Mouse (Mus musculus) kidney, embryonic 15.5 days (tissue): ENCODE data around the gene Fam171a1. TPM values are rescaled to one million over a fixed set of nuclear protein-coding genes. Genes with fewer than 3 reads are reported as not detected.
"Not testable (repeated sequence)": the region's sequence is repeated elsewhere in the genome, so short reads cannot be mapped to it uniquely, and the experiment has no call there.

Experiments used
- ATAC-seq: fragments of 200-750 bp; cut with Nextera tagmentation; replicated peaks from 2 replicates; pipeline ENCODE4 v1.8.0; 2017; ENCODE audit warnings: moderate TSS enrichment; ENCODE audit not compliant: low FRiP score
- H3K27ac ChIP-seq: fragments of 300-500 bp; sonication (generic); 2 replicates; pipeline ENCODE4 v1.5.1; 2015; ENCODE audit warnings: mild to moderate bottlenecking, inconsistent platforms
- H3K27me3 ChIP-seq: fragments of 300-500 bp; sonication (generic); 2 replicates; pipeline ENCODE4 v1.6.1; 2015; ENCODE audit warnings: inconsistent platforms
- H3K36me3 ChIP-seq: fragments of 300-500 bp; sonication (generic); 2 replicates; pipeline ENCODE4 v1.6.1; 2015; ENCODE audit warnings: inconsistent platforms
- H3K4me1 ChIP-seq: fragments of 300-500 bp; sonication (generic); 2 replicates; pipeline ENCODE4 v1.6.1; 2015; ENCODE audit warnings: inconsistent platforms
- H3K4me2 ChIP-seq: fragments of 300-500 bp; sonication (generic); 2 replicates; pipeline ENCODE4 v1.6.1; 2015; ENCODE audit warnings: moderate library complexity, mild to moderate bottlenecking, inconsistent platforms
- H3K4me3 ChIP-seq: fragments of 300-500 bp; sonication (generic); replicated peaks from 2 replicates; pipeline ENCODE4 v1.5.1; 2015; ENCODE audit warnings: mild to moderate bottlenecking, inconsistent platforms
- H3K9ac ChIP-seq: fragments of 300-500 bp; sonication (generic); 2 replicates; pipeline ENCODE4 v1.6.1; 2015; ENCODE audit warnings: mild to moderate bottlenecking, inconsistent platforms
- H3K9me3 ChIP-seq: fragments of 300-500 bp; sonication (generic); replicated peaks from 2 replicates; pipeline ENCODE4 v1.6.1; 2016; ENCODE audit warnings: inconsistent platforms
- WGBS: fragments of 180-500 bp; shearing (Covaris S2); methylation state at CpG from one replicate; pipeline ENCODE4 v1.1.7; 2015; ENCODE audit warnings: mixed read lengths; 5-methylcytosine and 5-hydroxymethylcytosine counted together
- polyA plus RNA-seq: library from polyadenylated mRNA; unstranded; fragments of >200 nt; fragmentation: Nextera tagmentation; extraction: Ambion mirVana; gene quantifications from 2 replicates; pipeline ENCODE4 v1.2.1, GENCODE M21; 2015

Fam171a1 gene
- polyA plus RNA-seq, 1 experiment from 2014 or later = 57.1 TPM

- H3K4me3 ChIP-seq, H3K27ac ChIP-seq, ATAC-seq, H3K27me3 ChIP-seq, H3K4me2 ChIP-seq, H3K4me1 ChIP-seq, H3K9me3 ChIP-seq, H3K9ac ChIP-seq: not testable (repeated sequence)
- 96% methylated on average over 3 of the region's 3 CpGs for WGBS
- H3K36me3 ChIP-seq = peaks cover 44% of the 10 kb centered on the region; the same call in 1 of the 2 replicates
Measured at GRCm38 (mm10) chr2:3217577-3217976, 103.6 kb downstream of the Fam171a1 start.

- H3K9ac ChIP-seq = no peak overlapping the region
- H3K27ac ChIP-seq = no peak overlapping the region
- H3K9me3 ChIP-seq = no peaks in the 10 kb centered on the region
- H3K4me3 ChIP-seq = no peak overlapping the region
- H3K4me2 ChIP-seq = no peak overlapping the region
- no peak for ATAC-seq
- 57% methylated on average over 6 of the region's 6 CpGs for WGBS
- H3K36me3 ChIP-seq = peaks cover 44% of the 10 kb centered on the region; the same call in 1 of the 2 replicates
- no peaks in the 10 kb centered on the region for H3K27me3 ChIP-seq
- H3K4me1 ChIP-seq = 0 out of 2 replicates have a peak, but pooled peaks cover 7% of the 10 kb centered on the region
Measured at GRCm38 (mm10) chr2:3218225-3218624, 104.2 kb downstream of the Fam171a1 start.

GRCm38 (mm10) chr2:3228475-3228874 lies 114.5 kb downstream of the Fam171a1 start:
- no peak overlapping the region for H3K27ac ChIP-seq
- no peak overlapping the region for H3K4me3 ChIP-seq
- no peak overlapping the region for H3K9ac ChIP-seq
- H3K36me3 ChIP-seq = peaks cover 38% of the 10 kb centered on the region
- no peak overlapping the region for H3K4me2 ChIP-seq
- no peaks in the 10 kb centered on the region for H3K9me3 ChIP-seq
- H3K4me1 ChIP-seq = no peaks in the 10 kb centered on the region
- WGBS = 83% methylated on average over 4 of the region's 4 CpGs
- ATAC-seq = peak; percentile 59; the same call in 1 of the 2 replicates
- no peaks in the 10 kb centered on the region for H3K27me3 ChIP-seq

GRCm38 (mm10) chr2:3229060-3229459 lies 115.0 kb downstream of the Fam171a1 start:
- H3K27ac ChIP-seq = no peak overlapping the region
- H3K4me3 ChIP-seq = no peak overlapping the region
- ATAC-seq = peak; percentile 86
- H3K36me3 ChIP-seq = peaks cover 34% of the 10 kb centered on the region
- H3K27me3 ChIP-seq = no peaks in the 10 kb centered on the region
- H3K9ac ChIP-seq = no peak overlapping the region
- no peaks in the 10 kb centered on the region for H3K9me3 ChIP-seq
- H3K4me2 ChIP-seq = no peak overlapping the region
- 11% methylated on average over 2 of the region's 2 CpGs for WGBS
- no peaks in the 10 kb centered on the region for H3K4me1 ChIP-seq

GRCm38 (mm10) chr2:3239255-3239654 lies 125.2 kb downstream of the Fam171a1 start:
- WGBS = 75% methylated on average over 5 of the region's 5 CpGs
- H3K27me3 ChIP-seq = no peaks in the 10 kb centered on the region
- no peak for ATAC-seq
- H3K9ac ChIP-seq = no peak overlapping the region
- H3K9me3 ChIP-seq = no peaks in the 10 kb centered on the region
- H3K4me2 ChIP-seq = no peak overlapping the region
- H3K27ac ChIP-seq = no peak overlapping the region
- H3K36me3 ChIP-seq = no peaks in the 10 kb centered on the region
- no peak overlapping the region for H3K4me3 ChIP-seq
- no peaks in the 10 kb centered on the region for H3K4me1 ChIP-seq

GRCm38 (mm10) chr2:3244251-3244650 lies 130.2 kb downstream of the Fam171a1 start:
- Histone ChIP-seq H3K4me3 (no peak overlapping the region), H3K9me3 (no peaks in the 10 kb centered on the region), H3K36me3 (no peaks in the 10 kb centered on the region), H3K9ac (no peak overlapping the region), H3K27ac (no peak overlapping the region), H3K4me2 (no peak overlapping the region), H3K27me3 (no peaks in the 10 kb centered on the region), H3K4me1 (no peaks in the 10 kb centered on the region)
- no peak for ATAC-seq
- WGBS = 61% methylated on average over 3 of the region's 3 CpGs

- no peak overlapping the region for H3K4me3 ChIP-seq
- WGBS = 74% methylated on average over 2 of the region's 2 CpGs
- H3K4me1 ChIP-seq = no peaks in the 10 kb centered on the region
- H3K4me2 ChIP-seq = no peak overlapping the region
- no peaks in the 10 kb centered on the region for H3K36me3 ChIP-seq
- H3K27me3 ChIP-seq = no peaks in the 10 kb centered on the region
- no peaks in the 10 kb centered on the region for H3K9me3 ChIP-seq
- H3K9ac ChIP-seq = no peak overlapping the region
- ATAC-seq = no peak
- H3K27ac ChIP-seq = no peak overlapping the region
Measured at GRCm38 (mm10) chr2:3251309-3251708, 137.3 kb downstream of the Fam171a1 start.

GRCm38 (mm10) chr2:3266466-3266865 lies 152.4 kb downstream of the Fam171a1 start:
- H3K36me3 ChIP-seq = no peaks in the 10 kb centered on the region
- no peak overlapping the region for H3K27ac ChIP-seq
- H3K4me1 ChIP-seq = no peaks in the 10 kb centered on the region
- no peak overlapping the region for H3K4me2 ChIP-seq
- no peak overlapping the region for H3K4me3 ChIP-seq
- H3K27me3 ChIP-seq = no peaks in the 10 kb centered on the region
- WGBS = 72% methylated on average over 3 of the region's 3 CpGs
- ATAC-seq = no peak
- H3K9ac ChIP-seq = no peak overlapping the region
- no peaks in the 10 kb centered on the region for H3K9me3 ChIP-seq

GRCm38 (mm10) chr2:3267879-3268278 lies 153.9 kb downstream of the Fam171a1 start:
- no peaks in the 10 kb centered on the region for H3K4me1 ChIP-seq
- 33% methylated on average over 3 of the region's 3 CpGs for WGBS
- H3K36me3 ChIP-seq = no peaks in the 10 kb centered on the region
- no peaks in the 10 kb centered on the region for H3K27me3 ChIP-seq
- no peak overlapping the region for H3K4me3 ChIP-seq
- H3K9me3 ChIP-seq = no peaks in the 10 kb centered on the region
- no peak overlapping the region for H3K9ac ChIP-seq
- H3K4me2 ChIP-seq = no peak overlapping the region
- no peak for ATAC-seq
- no peak overlapping the region for H3K27ac ChIP-seq

- H3K9me3 ChIP-seq = no peaks in the 10 kb centered on the region
- no peaks in the 10 kb centered on the region for H3K36me3 ChIP-seq
- no peak for ATAC-seq
- no peaks in the 10 kb centered on the region for H3K27me3 ChIP-seq
- no peak overlapping the region for H3K27ac ChIP-seq
- 86% methylated on average over 2 of the region's 2 CpGs for WGBS
- no peak overlapping the region for H3K4me3 ChIP-seq
- no peak overlapping the region for H3K9ac ChIP-seq
- H3K4me1 ChIP-seq = no peaks in the 10 kb centered on the region
- H3K4me2 ChIP-seq = no peak overlapping the region
Measured at GRCm38 (mm10) chr2:3273349-3273748, 159.3 kb downstream of the Fam171a1 start.

- Histone ChIP-seq H3K4me1 (no peaks in the 10 kb centered on the region), H3K27ac (no peak overlapping the region), H3K4me3 (no peak overlapping the region), H3K27me3 (no peaks in the 10 kb centered on the region), H3K9ac (no peak overlapping the region), H3K36me3 (no peaks in the 10 kb centered on the region), H3K4me2 (no peak overlapping the region), H3K9me3 (no peaks in the 10 kb centered on the region)
- ATAC-seq = no peak
- 64% methylated on average over 2 of the region's 2 CpGs for WGBS
Measured at GRCm38 (mm10) chr2:3276106-3276505, 162.1 kb downstream of the Fam171a1 start.
